ENCODE assay signal across 8 mouse cellular contexts in the genomic region with DNA sequence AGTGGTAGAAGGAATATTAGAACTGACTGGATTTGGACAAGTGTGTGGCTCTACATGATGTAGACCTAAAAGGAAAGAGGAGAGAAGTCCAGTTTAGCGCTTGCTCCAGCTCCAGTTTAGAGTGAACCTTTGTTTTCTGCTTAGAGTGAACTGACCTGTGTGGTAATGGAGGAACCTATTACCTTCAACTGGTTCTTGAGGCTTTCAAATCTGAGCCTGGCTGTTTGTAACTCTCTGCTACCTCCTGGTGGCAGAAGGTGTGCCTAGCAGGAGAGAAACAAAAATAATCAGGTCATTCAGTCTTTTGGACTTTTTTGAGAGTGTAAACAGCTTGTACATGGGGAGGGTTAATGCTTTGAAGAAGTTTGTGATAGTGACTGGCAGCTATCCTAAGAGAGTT. TPM values are rescaled to one million over a fixed set of nuclear protein-coding genes. Genes with fewer than 3 reads are reported as not detected.
DNase-seq lines count a peak whose midpoint lies in the region; ATAC-seq lines count a peak whose summit lies in the region.
"Had no signal": no experiment of that assay in that cellular context is flagged by ENCODE, and none has a peak within 500 bp of the region (broad histone marks: within the 10 kb centered on the region; RNA-seq: fewer than 3 reads in every experiment).

No protein-coding gene starts in this region.

- H3K4me1 ChIP-seq in neural tube, embryonic 15.5 days, result no peaks in the 10 kb centered on the region
- H3K4me1 ChIP-seq: heart, embryonic 15.5 days had no signal

- ATAC-seq in activated CD4-positive, CD25-positive, alpha-beta regulatory T cell, adult 4 months, result peak; percentile 85
- ATAC-seq in hematopoietic stem cell, adult 5-6 weeks (replicated peaks in 1 of 2; ENCODE audit: insufficient read depth in 1 of 2, low FRiP score in 2 of 2, low TSS enrichment in 1 of 2, low read depth in 1 of 2, poor library complexity in 2 of 2, severe bottlenecking in 2 of 2), result peak; percentile 78 to 84; a peak in 3 of 4 replicates
- peak; percentile 65 for ATAC-seq in neural tube, embryonic 15.5 days (ENCODE audit: low FRiP score)

- no peak overlapping the region for H3K9ac ChIP-seq in neural tube, embryonic 15.5 days (replicated peaks)
- H3K9ac ChIP-seq: heart, embryonic 15.5 days had no signal

- H3K27me3 ChIP-seq in neural tube, embryonic 15.5 days (replicated peaks), result no peaks in the 10 kb centered on the region
- H3K27me3 ChIP-seq: heart, embryonic 15.5 days had no signal

- no peak overlapping the region for H3K4me3 ChIP-seq in neural tube, embryonic 15.5 days (replicated peaks)
- H3K4me3 ChIP-seq: heart, embryonic 15.5 days had no signal

- peak; percentile 79 to 82 for DNase-seq in right cerebral cortex, adult 2 months (ENCODE audit: low spot score in 2 of 2)
- no peak for DNase-seq in right cerebral cortex, postnatal 14 days
- peak; percentile 74 to 82 for DNase-seq in cerebellum, postnatal 14 days
- peak; percentile 17 to 34 for DNase-seq in lung, adult 18-20 months

- no peak overlapping the region for H3K27ac ChIP-seq in neural tube, embryonic 15.5 days (replicated peaks)
- H3K27ac ChIP-seq: heart, embryonic 15.5 days had no signal

- peaks cover 28% of the 10 kb centered on the region for H3K36me3 ChIP-seq in neural tube, embryonic 15.5 days
- H3K36me3 ChIP-seq: heart, embryonic 15.5 days had no signal

- H3K4me2 ChIP-seq in neural tube, embryonic 15.5 days, result no peak overlapping the region
- H3K4me2 ChIP-seq: heart, embryonic 15.5 days had no signal

- 47% methylated on average over 1 of the region's 1 CpGs for WGBS in neural tube, embryonic 15.5 days

- no peaks in the 10 kb centered on the region for H3K9me3 ChIP-seq in neural tube, embryonic 15.5 days (replicated peaks)
- H3K9me3 ChIP-seq: heart, embryonic 15.5 days had no signal

RNA-seq across cellular contexts. Expression of a gene that starts 44.3 kb away (rescaled TPM):
- polyA plus RNA-seq in activated CD4-positive, CD25-positive, alpha-beta regulatory T cell, adult 4 months (2017; shearing (Covaris generic)), result 10 to 100 TPM; 12.7 to 17.2 TPM
- total RNA-seq in hematopoietic stem cell, adult 5-6 weeks (2017), result 29.7 and 36.6 TPM in 2 replicates
- polyA plus RNA-seq in neural tube, embryonic 15.5 days (2015; fragmentation: Nextera tagmentation; extraction: Ambion mirVana), result 12.4 and 15.4 TPM in 2 replicates
